ENCODE assay signal across 17 mouse cellular contexts in genomic region chr17:67178686-67179265, GRCm38 (mm10).
A peak's percentile ranks its signal among the peaks of the same experiment; 100 is the strongest.
DNase-seq lines count a peak whose midpoint lies in the region; ATAC-seq and TF ChIP-seq lines count a peak whose summit lies in the region.
"Had no signal": no experiment of that assay in that cellular context is flagged by ENCODE, and none has a peak within 500 bp of the region (broad histone marks: within the 10 kb centered on the region; RNA-seq: fewer than 3 reads in every experiment).

No protein-coding gene starts in this region.

- H3K4me1 ChIP-seq in intestine, postnatal 0 days (replicated peaks; ENCODE audit: control insufficient read depth, insufficient read depth, low read length): no peaks in the 10 kb centered on the region
- H3K4me1 ChIP-seq in intestine, embryonic 16.5 days (ENCODE audit: control insufficient read depth, insufficient read depth, low read length): no peaks in the 10 kb centered on the region
- H3K4me1 ChIP-seq in midbrain, postnatal 0 days (ENCODE audit: insufficient read depth, low read length): no peaks in the 10 kb centered on the region
- H3K4me1 ChIP-seq in midbrain, embryonic 14.5 days (ENCODE audit: control insufficient read depth, insufficient read depth, low read length): 0 out of 2 replicates have a peak, but pooled peaks cover 4% of the 10 kb centered on the region
- H3K4me1 ChIP-seq: forebrain, embryonic 12.5 days; liver, embryonic 15.5 days; neural tube, embryonic 12.5 days had no signal

- no peak overlapping the region for H3K9ac ChIP-seq in intestine, postnatal 0 days (ENCODE audit: low read depth, low read length)
- H3K9ac ChIP-seq in intestine, embryonic 16.5 days (ENCODE audit: low read depth, low read length): no peak overlapping the region
- no peak overlapping the region for H3K9ac ChIP-seq in midbrain, postnatal 0 days (replicated peaks; ENCODE audit: low read length, poor library complexity, severe bottlenecking)
- H3K9ac ChIP-seq in midbrain, embryonic 14.5 days (replicated peaks; ENCODE audit: low read length): no peak overlapping the region
- H3K9ac ChIP-seq: embryonic facial prominence, embryonic 15.5 days; forebrain, embryonic 12.5 days; heart, embryonic 15.5 days; liver, embryonic 15.5 days; neural tube, embryonic 12.5 days had no signal

- no peaks in the 10 kb centered on the region for H3K36me3 ChIP-seq in intestine, postnatal 0 days (ENCODE audit: control insufficient read depth, insufficient read depth)
- H3K36me3 ChIP-seq in intestine, embryonic 16.5 days (ENCODE audit: control insufficient read depth, insufficient read depth, low read length): no peaks in the 10 kb centered on the region
- no peaks in the 10 kb centered on the region for H3K36me3 ChIP-seq in midbrain, postnatal 0 days (ENCODE audit: insufficient read depth, low read length)
- H3K36me3 ChIP-seq in midbrain, embryonic 14.5 days (ENCODE audit: control insufficient read depth, insufficient read depth, low read length): no peaks in the 10 kb centered on the region
- H3K36me3 ChIP-seq: embryonic facial prominence, embryonic 15.5 days; forebrain, embryonic 12.5 days; heart, embryonic 15.5 days; liver, embryonic 15.5 days; neural tube, embryonic 12.5 days had no signal

- H3K27me3 ChIP-seq in intestine, postnatal 0 days (replicated peaks; ENCODE audit: control insufficient read depth, insufficient read depth, low read length): no peaks in the 10 kb centered on the region
- H3K27me3 ChIP-seq in intestine, embryonic 16.5 days (replicated peaks; ENCODE audit: control insufficient read depth, insufficient read depth, low read length): no peaks in the 10 kb centered on the region
- H3K27me3 ChIP-seq in midbrain, postnatal 0 days (ENCODE audit: insufficient read depth, low read length): no peaks in the 10 kb centered on the region
- no peaks in the 10 kb centered on the region for H3K27me3 ChIP-seq in midbrain, embryonic 14.5 days (ENCODE audit: control insufficient read depth, insufficient read depth, low read length)
- H3K27me3 ChIP-seq: embryonic facial prominence, embryonic 15.5 days; forebrain, embryonic 12.5 days; heart, embryonic 15.5 days; liver, embryonic 15.5 days; neural tube, embryonic 12.5 days had no signal

- H3K4me2 ChIP-seq in intestine, postnatal 0 days (replicated peaks; ENCODE audit: low read depth): no peak overlapping the region
- H3K4me2 ChIP-seq in intestine, embryonic 16.5 days (ENCODE audit: low read depth, low read length): no peak overlapping the region
- no peak overlapping the region for H3K4me2 ChIP-seq in midbrain, postnatal 0 days (ENCODE audit: low read depth, low read length, poor library complexity, severe bottlenecking)
- no peak overlapping the region for H3K4me2 ChIP-seq in midbrain, embryonic 14.5 days (ENCODE audit: low read length)
- H3K4me2 ChIP-seq: embryonic facial prominence, embryonic 15.5 days; forebrain, embryonic 12.5 days; heart, embryonic 15.5 days; liver, embryonic 15.5 days; neural tube, embryonic 12.5 days had no signal

- 78% methylated on average over 5 of the region's 5 CpGs for WGBS in intestine, postnatal 0 days
- WGBS in intestine, embryonic 16.5 days: 81% methylated on average over 5 of the region's 5 CpGs
- 89% methylated on average over 5 of the region's 5 CpGs for WGBS in midbrain, postnatal 0 days
- WGBS in midbrain, embryonic 14.5 days: 83% methylated on average over 5 of the region's 5 CpGs

- no peak overlapping the region for H3K4me3 ChIP-seq in intestine, postnatal 0 days (ENCODE audit: low read depth, low read length)
- H3K4me3 ChIP-seq in intestine, embryonic 16.5 days (ENCODE audit: low read length): no peak overlapping the region
- H3K4me3 ChIP-seq in midbrain, postnatal 0 days (ENCODE audit: low read depth, low read length): no peak overlapping the region
- H3K4me3 ChIP-seq in midbrain, embryonic 14.5 days (replicated peaks; ENCODE audit: low read depth, low read length): no peak overlapping the region
- H3K4me3 ChIP-seq: embryonic facial prominence, embryonic 15.5 days; forebrain, embryonic 12.5 days; heart, embryonic 15.5 days; liver, embryonic 15.5 days; neural tube, embryonic 12.5 days had no signal

- peak; percentile 49 for DNase-seq in adrenal gland, adult 2 months
- no peak for DNase-seq in adrenal gland, postnatal 25 days
- no peak for DNase-seq in midbrain, postnatal 0 days (ENCODE audit: low spot score)
- no peak for DNase-seq in midbrain, embryonic 14.5 days
- no peak for DNase-seq in ovary, adult 18-20 months (ENCODE audit: low spot score)
- no peak for DNase-seq in cerebellum, adult 11-12 months
- DNase-seq: cerebellum, postnatal 25 days; kidney, adult 8-10 months; thymus, adult 2 months had no signal

- H3K9me3 ChIP-seq in intestine, postnatal 0 days (ENCODE audit: control insufficient read depth): no peaks in the 10 kb centered on the region
- H3K9me3 ChIP-seq in intestine, embryonic 16.5 days (ENCODE audit: control insufficient read depth, low read length): no peaks in the 10 kb centered on the region
- no peaks in the 10 kb centered on the region for H3K9me3 ChIP-seq in midbrain, postnatal 0 days (ENCODE audit: low read length)
- no peaks in the 10 kb centered on the region for H3K9me3 ChIP-seq in midbrain, embryonic 14.5 days (ENCODE audit: control insufficient read depth, low read length)
- H3K9me3 ChIP-seq: embryonic facial prominence, embryonic 15.5 days; forebrain, embryonic 12.5 days; heart, embryonic 15.5 days; liver, embryonic 15.5 days had no signal

- TF ChIP-seq CTCF in intestine, postnatal 0 days (IDR thresholded peaks at IDR 0.05; ENCODE audit: low read depth): 0 out of 2 replicates have a peak, but pooled peaks have one; percentile 17
- TF ChIP-seq CTCF in midbrain, postnatal 0 days (IDR thresholded peaks at IDR 0.05): peak; percentile 29; the same call in 1 of the 2 replicates

- ATAC-seq in intestine, postnatal 0 days: no peak
- no peak for ATAC-seq in intestine, embryonic 16.5 days
- no peak for ATAC-seq in midbrain, postnatal 0 days (ENCODE audit: low FRiP score)
- ATAC-seq in midbrain, embryonic 14.5 days (ENCODE audit: low FRiP score, low TSS enrichment): no peak
- ATAC-seq: hindbrain, embryonic 16.5 days had no signal

- no peak overlapping the region for H3K27ac ChIP-seq in intestine, postnatal 0 days (ENCODE audit: low read depth, low read length)
- H3K27ac ChIP-seq in intestine, embryonic 16.5 days (ENCODE audit: low read length): no peak overlapping the region
- H3K27ac ChIP-seq in midbrain, postnatal 0 days (ENCODE audit: low read depth, low read length): no peak overlapping the region
- no peak overlapping the region for H3K27ac ChIP-seq in midbrain, embryonic 14.5 days (replicated peaks; ENCODE audit: low read depth, low read length)
- H3K27ac ChIP-seq: embryonic facial prominence, embryonic 15.5 days; forebrain, embryonic 12.5 days; heart, embryonic 15.5 days; liver, embryonic 15.5 days; neural tube, embryonic 12.5 days had no signal
